Mouse (Mus musculus) cerebellum, adult 2 months (tissue): ENCODE data around the gene Gm5134. TPM values are rescaled to one million over a fixed set of nuclear protein-coding genes. Genes with fewer than 3 reads are reported as not detected.

ENCODE experiments used
- DNase-seq, 2 experiments: peaks; one replicate each; pipeline ENCODE4 v3.0.0; 2021
- H3K27ac ChIP-seq: fragments of 200-500 bp; 2 replicates; pipeline ENCODE4 v1.5.1; 2012; ENCODE audit warnings: low read length, control low read depth, inconsistent platforms; ENCODE audit not compliant: insufficient read depth
- H3K27me3 ChIP-seq: fragments of 200-500 bp; 2 replicates; pipeline ENCODE4 v1.6.1; 2012; ENCODE audit warnings: inconsistent platforms, mild to moderate bottlenecking, low read length, moderate library complexity; ENCODE audit not compliant: control insufficient read depth, insufficient read depth
- H3K4me1 ChIP-seq: fragments of 200-500 bp; 2 replicates; pipeline ENCODE4 v1.6.1; 2011; ENCODE audit warnings: low read length; ENCODE audit not compliant: control insufficient read depth, insufficient read depth
- H3K4me3 ChIP-seq: fragments of 200-500 bp; replicated peaks from 2 replicates; pipeline ENCODE3; 2011; ENCODE audit warnings: mild to moderate bottlenecking, low read depth, low read length, control low read depth; ENCODE audit not compliant: insufficient read depth
- CTCF ChIP-seq: fragments of 200-500 bp; IDR thresholded peaks from 2 replicates; pipeline ENCODE4 v1.5.1; 2011; ENCODE audit warnings: low read depth, mild to moderate bottlenecking, control low read depth, low read length, moderate library complexity, borderline replicate concordance; ENCODE audit not compliant: insufficient read depth
- POLR2A ChIP-seq: fragments of 200-500 bp; IDR thresholded peaks from 2 replicates; pipeline ENCODE4 v1.6.1; 2011; ENCODE audit warnings: low read length, control low read depth, borderline replicate concordance; ENCODE audit not compliant: insufficient read depth
- WGBS: fragments of 180-500 bp; shearing (Covaris S2); methylation state at CpG from one replicate; pipeline ENCODE4 v1.1.7; 2018; 5-methylcytosine and 5-hydroxymethylcytosine counted together
- polyA plus RNA-seq: library from polyadenylated mRNA; depleted of rRNA; stranded (reverse); fragments of >200 nt; gene quantifications from 2 replicates; pipeline ENCODE4 v1.2.3, GENCODE M21; 2012; rRNA removed

Gene Gm5134
- polyA plus RNA-seq, 1 experiment = 0.08 TPM

DNA sequence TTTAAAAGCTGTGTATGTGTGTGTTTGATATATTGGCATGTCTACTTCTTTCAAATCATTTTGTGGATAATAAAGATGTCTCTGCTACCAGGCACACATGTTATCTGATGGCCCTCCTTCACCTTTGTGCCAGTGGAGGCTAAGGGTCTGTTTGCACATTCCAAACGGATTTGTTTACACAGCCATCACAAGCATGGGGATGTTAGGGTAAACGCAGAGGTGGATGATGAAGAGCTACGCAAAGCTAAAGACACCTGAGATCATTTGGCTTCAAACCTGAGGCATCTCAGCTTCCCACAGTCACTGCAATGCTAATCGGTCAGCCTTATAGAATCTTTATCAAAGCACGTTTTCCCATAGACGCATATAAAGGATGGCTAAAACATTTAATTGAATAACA, 94.7 kb downstream of the Gm5134 start:
- Histone ChIP-seq H3K27ac (no peak overlapping the region), H3K27me3 (no peaks in the 10 kb centered on the region), H3K4me3 (no peak overlapping the region), H3K4me1 (no peaks in the 10 kb centered on the region)
- WGBS = 73% methylated on average over 6 of the region's 6 CpGs
- DNase-seq = no peak
- TF ChIP-seq CTCF = no peak
- TF ChIP-seq POLR2A = no peak

- WGBS = 88% methylated on average over 11 of the region's 11 CpGs
- no peaks in the 10 kb centered on the region for H3K4me1 ChIP-seq
- DNase-seq = no peak
- no peak for TF ChIP-seq CTCF
- TF ChIP-seq POLR2A = no peak
- no peaks in the 10 kb centered on the region for H3K27me3 ChIP-seq
- H3K27ac ChIP-seq = no peak overlapping the region
- no peak overlapping the region for H3K4me3 ChIP-seq
These were observed 97.5 kb downstream of the Gm5134 start for GRCm38 (mm10) chr10:76051860-76052259.

Other genes starting within 250 kb of the Gm5134 start
- gene Cabin1, start 190.2 kb upstream of the Gm5134 start, polyA plus RNA-seq = 48.6 and 62.2 TPM in 2 replicates
- 146 and 151 TPM in 2 replicates for gene Ddt, start 181.1 kb upstream of the Gm5134 start, polyA plus RNA-seq
- gene Gm20441, start 173.6 kb upstream of the Gm5134 start, polyA plus RNA-seq = not detected in 2 replicates
- gene Gstt3, start 173.1 kb upstream of the Gm5134 start, polyA plus RNA-seq = 8.5 and 8.7 TPM in 2 replicates
- gene Gstt1, start 155.9 kb upstream of the Gm5134 start, polyA plus RNA-seq = 37.6 and 40.1 TPM in 2 replicates
- gene Gstt4, start 132.0 kb upstream of the Gm5134 start, polyA plus RNA-seq = 0.14 TPM in 1 of 2 replicates, not detected in the other
- gene Gstt2, start 117.1 kb upstream of the Gm5134 start, polyA plus RNA-seq = 21.0 and 26.6 TPM in 2 replicates
- gene Mif, start 94.3 kb upstream of the Gm5134 start, polyA plus RNA-seq = 1,309 and 1,339 TPM in 2 replicates
- 3.4 TPM in 2 replicates for gene Derl3, start 61.1 kb upstream of the Gm5134 start, polyA plus RNA-seq
- 78.5 and 82.1 TPM in 2 replicates for gene Smarcb1, start 32.9 kb upstream of the Gm5134 start, polyA plus RNA-seq
- gene Chchd10, start 21.4 kb upstream of the Gm5134 start, polyA plus RNA-seq = 567 and 609 TPM in 2 replicates
- gene Mmp11, start 18.0 kb upstream of the Gm5134 start, polyA plus RNA-seq = 2.3 and 3.0 TPM in 2 replicates
- 0.54 and 0.70 TPM in 2 replicates for gene Gm867, start 13.8 kb upstream of the Gm5134 start, polyA plus RNA-seq
- gene Vpreb3, start 11.5 kb upstream of the Gm5134 start, polyA plus RNA-seq = 0.21 and 1.00 TPM in 2 replicates
- gene Zfp280b, start 78.1 kb downstream of the Gm5134 start, polyA plus RNA-seq = 17.9 and 18.1 TPM in 2 replicates
- not detected in 2 replicates for gene Slc5a4b, start 156.4 kb downstream of the Gm5134 start, polyA plus RNA-seq
- not detected in 2 replicates for gene Slc5a4a, start 192.9 kb downstream of the Gm5134 start, polyA plus RNA-seq